Mouse (Mus musculus) neural tube, postnatal 0 days (tissue): ENCODE data around the gene Gm11567. TPM values are rescaled to one million over a fixed set of nuclear protein-coding genes. Genes with fewer than 3 reads are reported as not detected.

ENCODE experiments used
- polyA plus RNA-seq: library from polyadenylated mRNA; unstranded; fragments of >200 nt; fragmentation: Nextera tagmentation; extraction: Ambion mirVana; gene quantifications from 2 replicates; pipeline ENCODE4 v1.2.1, GENCODE M21; 2015

The Gm11567 gene
- polyA plus RNA-seq, result not detected in 2 replicates

DNA sequence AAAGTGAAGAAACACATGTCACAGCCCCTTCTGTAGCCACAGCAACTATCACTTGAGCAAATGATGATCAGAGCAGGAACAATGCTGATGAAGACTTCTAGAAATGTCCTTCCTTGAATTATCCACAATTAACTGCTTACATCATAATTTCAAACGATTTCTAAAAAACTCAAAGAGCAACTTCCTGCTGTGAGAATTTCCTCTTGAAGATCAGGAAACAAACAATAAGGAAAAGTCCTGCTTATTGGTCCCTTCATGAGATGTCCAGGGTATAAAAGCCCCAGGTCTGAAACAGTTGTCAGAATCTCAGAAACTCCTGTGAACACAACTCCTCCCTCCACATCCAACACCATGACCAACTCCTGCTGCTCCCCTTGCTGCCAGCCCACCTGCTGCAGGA, at the start of gene Gm11567:
Gm11567 (plus strand) TSS at position 301 of the 400 bp plus-strand sequence.

DNA sequence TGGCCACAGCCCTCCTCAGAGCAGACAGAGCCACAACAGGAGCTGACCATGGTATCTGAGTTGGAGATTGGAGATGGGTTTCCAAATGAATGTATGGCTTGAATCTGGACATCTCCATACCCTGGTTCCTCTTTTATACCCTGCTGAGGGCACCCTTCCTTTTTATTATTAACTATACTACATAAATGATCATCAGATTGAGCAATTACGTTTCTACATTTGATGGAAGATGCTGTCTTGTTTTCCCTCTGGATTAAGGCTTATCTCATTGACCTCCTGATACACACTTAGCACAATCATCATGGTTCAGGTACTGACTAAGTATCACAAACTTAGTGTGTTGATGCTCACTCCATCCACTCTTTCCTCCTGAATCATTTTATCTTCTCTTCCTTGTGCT, 41.0 kb upstream of the Gm11567 start, which contains the start of gene 2300003K06Rik:
2300003K06Rik (minus strand) TSS at position 101 of the 400 bp plus-strand sequence.

DNA sequence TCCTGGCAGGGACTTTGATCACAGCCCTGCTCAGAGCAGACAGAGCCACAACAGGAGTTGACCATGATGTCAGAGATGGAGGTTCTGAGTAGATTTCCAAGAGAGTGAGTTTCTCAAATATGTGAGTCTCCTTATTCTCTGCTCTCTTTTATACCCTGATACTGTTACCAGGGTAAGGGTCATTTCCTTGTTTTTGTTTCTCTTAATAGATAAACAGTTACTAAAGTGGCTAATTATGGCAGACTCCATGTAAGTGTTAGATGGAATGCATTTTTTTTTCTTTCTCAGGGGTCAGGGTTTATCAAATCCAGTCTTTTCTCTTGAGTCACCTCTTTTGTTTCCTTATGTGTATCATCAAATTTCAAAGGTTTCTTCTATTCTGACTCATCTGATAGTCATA, 27.5 kb upstream of the Gm11567 start, which contains the start of gene Krtap4-16:
Krtap4-16 (minus strand) TSS at position 101 of the 400 bp plus-strand sequence.

DNA sequence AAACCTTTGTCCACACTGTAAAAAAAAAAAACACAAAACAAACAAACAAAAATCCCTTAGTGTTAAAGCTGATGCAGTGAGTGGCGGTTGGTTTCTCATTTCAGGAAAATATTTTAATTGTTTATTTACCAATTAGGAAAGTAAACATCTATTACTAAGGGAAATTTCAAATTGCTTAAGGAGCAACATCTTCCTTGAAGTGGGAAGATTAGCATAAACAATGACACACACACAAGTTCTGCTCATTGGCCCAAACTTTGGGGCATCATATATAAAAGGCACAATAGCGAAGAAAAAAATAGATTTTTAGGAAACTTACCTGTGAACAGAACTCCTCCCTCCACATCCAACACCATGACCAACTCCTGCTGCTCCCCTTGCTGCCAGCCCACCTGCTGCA, 21.4 kb upstream of the Gm11567 start, which contains the start of gene Gm11568:
Gm11568 (plus strand) TSS at position 301 of the 400 bp plus-strand sequence.

DNA sequence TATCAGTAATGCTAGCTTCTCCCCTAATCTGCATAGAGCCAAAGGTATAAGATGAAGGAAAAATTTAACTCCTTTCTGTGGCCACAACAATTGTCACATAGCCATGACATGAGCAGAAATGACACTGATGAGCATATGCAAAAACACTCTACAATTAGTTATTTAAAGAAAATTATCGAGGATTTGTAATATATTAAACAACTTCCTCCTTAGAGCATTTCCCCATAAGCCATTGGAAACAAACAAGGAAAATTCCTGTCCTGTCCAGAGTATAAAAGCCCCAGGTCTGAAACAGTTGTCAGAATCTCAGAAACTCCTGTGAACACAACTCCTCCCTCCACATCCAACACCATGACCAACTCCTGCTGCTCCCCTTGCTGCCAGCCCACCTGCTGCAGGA, 14.8 kb upstream of the Gm11567 start, which contains the start of gene Gm11559:
Gm11559 (plus strand) TSS at position 301 of the 400 bp plus-strand sequence.

DNA sequence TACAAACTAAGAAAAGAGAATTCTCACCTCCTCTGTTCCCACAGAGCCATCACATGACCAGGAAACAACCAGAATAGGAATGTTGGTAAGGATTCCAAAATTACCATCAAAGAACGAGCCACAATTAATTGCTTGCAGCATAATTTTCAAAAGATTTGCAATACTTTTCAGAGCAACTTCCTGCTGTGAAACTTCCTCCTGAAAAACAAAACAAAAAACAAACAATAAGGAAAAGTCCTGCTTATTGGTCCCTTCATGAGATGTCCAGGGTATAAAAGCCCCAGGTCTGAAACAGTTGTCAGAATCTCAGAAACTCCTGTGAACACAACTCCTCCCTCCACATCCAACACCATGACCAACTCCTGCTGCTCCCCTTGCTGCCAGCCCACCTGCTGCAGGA, 5.9 kb upstream of the Gm11567 start, which contains the start of gene Krtap9-1:
Krtap9-1 (plus strand) TSS at position 301 of the 400 bp plus-strand sequence.

DNA sequence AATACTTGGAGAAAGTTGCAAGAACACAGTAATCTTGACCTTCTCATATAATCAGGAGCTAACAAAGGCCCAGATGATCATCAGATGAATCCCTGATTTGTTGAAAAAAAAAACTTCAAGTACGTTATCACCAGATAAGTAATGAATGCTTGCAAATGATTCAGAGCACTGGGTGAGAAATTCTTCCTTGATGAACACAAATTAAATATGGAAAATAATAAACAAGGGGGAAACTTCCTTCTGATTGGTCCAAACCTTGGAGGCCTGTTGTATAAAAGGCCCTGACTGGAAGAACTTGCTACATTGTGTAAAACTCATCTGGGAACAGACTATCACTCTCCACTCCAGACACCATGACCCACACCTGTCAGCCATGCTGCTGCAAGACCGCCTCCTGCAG, 28.6 kb downstream of the Gm11567 start, which contains the start of gene Krtap31-1:
Krtap31-1 (plus strand) TSS at position 301 of the 400 bp plus-strand sequence.

DNA sequence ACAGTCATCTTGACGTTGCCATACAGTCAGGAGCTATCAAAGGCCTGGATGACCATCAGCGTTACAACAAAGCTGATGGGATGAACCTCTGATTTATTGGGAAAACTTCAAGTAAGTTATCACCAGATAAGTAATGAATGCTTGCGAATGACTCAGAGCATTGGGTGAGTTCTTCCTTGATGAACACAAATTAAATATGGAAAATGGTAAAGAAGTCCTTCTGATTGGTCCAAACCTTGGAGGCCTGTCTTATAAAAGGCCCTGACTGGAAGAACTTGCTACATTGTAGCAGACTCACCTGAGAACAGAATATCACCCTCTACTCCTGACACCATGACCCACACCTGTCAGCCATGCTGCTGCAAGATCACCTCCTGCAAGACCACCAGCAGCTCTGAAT, 35.5 kb downstream of the Gm11567 start, which contains the start of gene Gm11565:
Gm11565 (plus strand) TSS at position 301 of the 400 bp plus-strand sequence.

Other genes starting within 250 kb of the Gm11567 start
- gene Krtap4-2, start 244.1 kb upstream of the Gm11567 start, polyA plus RNA-seq, result not detected in 2 replicates
- not detected in 2 replicates for gene Krtap4-7, start 235.1 kb upstream of the Gm11567 start, polyA plus RNA-seq
- not detected in 2 replicates for gene Gm11555, start 229.0 kb upstream of the Gm11567 start, polyA plus RNA-seq
- gene Gm11563, start 220.2 kb upstream of the Gm11567 start, polyA plus RNA-seq, result not detected in 2 replicates
- gene Krtap4-6, start 213.2 kb upstream of the Gm11567 start, polyA plus RNA-seq, result not detected in 2 replicates
- not detected in 2 replicates for gene Gm14190, start 188.4 kb upstream of the Gm11567 start, polyA plus RNA-seq
- gene Gm14180, start 144.9 kb upstream of the Gm11567 start, polyA plus RNA-seq, result not detected in 2 replicates
- gene Gm11595, start 106.3 kb upstream of the Gm11567 start, polyA plus RNA-seq, result not detected in 2 replicates
- not detected in 2 replicates for gene Krtap4-8, start 98.5 kb upstream of the Gm11567 start, polyA plus RNA-seq
- not detected in 2 replicates for gene Krtap4-9, start 94.0 kb upstream of the Gm11567 start, polyA plus RNA-seq
- gene Gm11596, start 85.7 kb upstream of the Gm11567 start, polyA plus RNA-seq, result not detected in 2 replicates
- not detected in 2 replicates for gene Gm11569, start 80.3 kb upstream of the Gm11567 start, polyA plus RNA-seq
- not detected in 2 replicates for gene Gm11554, start 74.7 kb upstream of the Gm11567 start, polyA plus RNA-seq
- not detected in 2 replicates for gene Krtap4-13, start 69.3 kb upstream of the Gm11567 start, polyA plus RNA-seq
- not detected in 2 replicates for gene Gm11564, start 63.5 kb upstream of the Gm11567 start, polyA plus RNA-seq
- gene 2300003K06Rik, start 41.1 kb upstream of the Gm11567 start, polyA plus RNA-seq, result not detected in 2 replicates
- not detected in 2 replicates for gene Krtap4-16, start 27.6 kb upstream of the Gm11567 start, polyA plus RNA-seq
- not detected in 2 replicates for gene Gm11568, start 21.3 kb upstream of the Gm11567 start, polyA plus RNA-seq
- not detected in 2 replicates for gene Gm11559, start 14.7 kb upstream of the Gm11567 start, polyA plus RNA-seq
- gene Krtap9-1, start 5.8 kb upstream of the Gm11567 start, polyA plus RNA-seq, result not detected in 2 replicates
- not detected in 2 replicates for gene Krtap31-1, start 28.7 kb downstream of the Gm11567 start, polyA plus RNA-seq
- not detected in 2 replicates for gene Gm11565, start 35.6 kb downstream of the Gm11567 start, polyA plus RNA-seq
- not detected in 2 replicates for gene Krtap31-2, start 57.1 kb downstream of the Gm11567 start, polyA plus RNA-seq
- gene Krtap9-5, start 69.3 kb downstream of the Gm11567 start, polyA plus RNA-seq, result not detected in 2 replicates
- not detected in 2 replicates for gene Krtap29-1, start 99.9 kb downstream of the Gm11567 start, polyA plus RNA-seq
- 0.15 TPM in 2 replicates for gene Krtap16-1, start 107.4 kb downstream of the Gm11567 start, polyA plus RNA-seq
- gene Krtap17-1, start 114.8 kb downstream of the Gm11567 start, polyA plus RNA-seq, result 3.1 and 3.3 TPM in 2 replicates
- not detected in 2 replicates for gene Krt33a, start 137.0 kb downstream of the Gm11567 start, polyA plus RNA-seq
- gene Krt33b, start 150.7 kb downstream of the Gm11567 start, polyA plus RNA-seq, result 0.14 and 0.22 TPM in 2 replicates
- 0.09 TPM in 1 of 2 replicates, not detected in the other for gene Krt34, start 162.4 kb downstream of the Gm11567 start, polyA plus RNA-seq
- not detected in 2 replicates for gene Krt31, start 171.4 kb downstream of the Gm11567 start, polyA plus RNA-seq
- not detected in 2 replicates for gene Krt32, start 209.0 kb downstream of the Gm11567 start, polyA plus RNA-seq
- 0.19 and 0.25 TPM in 2 replicates for gene Krt35, start 217.1 kb downstream of the Gm11567 start, polyA plus RNA-seq
- 0.09 TPM in 1 of 2 replicates, not detected in the other for gene Krt36, start 226.4 kb downstream of the Gm11567 start, polyA plus RNA-seq
- gene Krt13, start 242.4 kb downstream of the Gm11567 start, polyA plus RNA-seq, result 0.18 and 0.27 TPM in 2 replicates